Mouse (Mus musculus) liver, embryonic 14.5 days (tissue): ENCODE results near the gene Sox2. TPM values are rescaled to one million over a fixed set of nuclear protein-coding genes. Genes with fewer than 3 reads are reported as not detected.

Experiments
- ATAC-seq: fragments of 200-750 bp; cut with Nextera tagmentation; 2 replicates; pipeline ENCODE4 v1.8.0; 2017; ENCODE audit warnings: moderate number of reproducible peaks, mild to moderate bottlenecking, moderate library complexity; ENCODE audit not compliant: insufficient read depth
- DNase-seq, 3 experiments: peaks; one replicate each; pipeline ENCODE4 v3.0.0-alpha.2; 2012 to 2013; ENCODE audit warnings: low read depth in 3 of 3, low spot score in 3 of 3
- H3K27ac ChIP-seq: fragments of 300-500 bp; sonication (generic); 2 replicates; pipeline ENCODE4 v1.5.1; 2014; ENCODE audit warnings: moderate library complexity, mild to moderate bottlenecking, control low read depth, inconsistent platforms
- H3K27me3 ChIP-seq: fragments of 300-500 bp; sonication (generic); 2 replicates; pipeline ENCODE4 v1.6.1; 2014; ENCODE audit warnings: mild to moderate bottlenecking, low read length, moderate library complexity; ENCODE audit not compliant: control insufficient read depth, insufficient read depth
- H3K36me3 ChIP-seq: fragments of 300-500 bp; sonication (generic); replicated peaks from 2 replicates; pipeline ENCODE4 v1.6.1; 2014; ENCODE audit warnings: low read depth; ENCODE audit not compliant: control insufficient read depth, insufficient read depth
- H3K4me1 ChIP-seq, 2 experiments: fragments of 200-500 bp in 1 of 2; fragments of 300-500 bp in 1 of 2; sonication (generic) in 1 of 2; replicated peaks; 2 replicates each; pipeline ENCODE4 v1.6.1; 2012 to 2014; ENCODE audit warnings: antibody characterized with exemption in 1 of 2, inconsistent platforms in 1 of 2, low read length in 1 of 2; ENCODE audit not compliant: control insufficient read depth in 2 of 2, insufficient read depth in 2 of 2
- H3K4me2 ChIP-seq: fragments of 300-500 bp; sonication (generic); 2 replicates; pipeline ENCODE4 v1.6.1; 2014; ENCODE audit warnings: low read depth, mild to moderate bottlenecking, control low read depth, moderate library complexity
- H3K4me3 ChIP-seq, 2 experiments: fragments of 200-500 bp in 1 of 2; fragments of 300-500 bp in 1 of 2; sonication (generic) in 1 of 2; 2 replicates each; pipeline ENCODE4 v1.5.1; 2012 to 2014; ENCODE audit warnings: low read depth in 2 of 2, low read length in 2 of 2, mild to moderate bottlenecking in 2 of 2, control low read depth in 1 of 2, inconsistent platforms in 1 of 2, moderate library complexity in 1 of 2; ENCODE audit not compliant: insufficient read depth in 1 of 2
- H3K9ac ChIP-seq: fragments of 300-500 bp; sonication (generic); replicated peaks from 2 replicates; pipeline ENCODE4 v1.6.1; 2014; ENCODE audit warnings: mild to moderate bottlenecking, control low read depth, moderate library complexity
- H3K9me3 ChIP-seq: fragments of 300-500 bp; sonication (generic); 2 replicates; pipeline ENCODE4 v1.6.1; 2016; ENCODE audit warnings: low read length, mixed read lengths; ENCODE audit not compliant: control insufficient read depth
- CTCF ChIP-seq: IDR thresholded peaks from 2 replicates; pipeline ENCODE4 v1.5.1; 2016; ENCODE audit warnings: antibody characterized with exemption, low read depth, control low read depth
- EP300 ChIP-seq: IDR thresholded peaks from 2 replicates; pipeline ENCODE4 v1.6.1; 2016; ENCODE audit warnings: antibody characterized with exemption, low read depth
- WGBS: fragments of 180-500 bp; shearing (Covaris S2); extraction: QIAGEN DNeasy Blood & Tissue Kit; methylation state at CpG from one replicate; pipeline ENCODE4 v1.1.7; 2014; ENCODE audit not compliant: insufficient replicate concordance; 5-methylcytosine and 5-hydroxymethylcytosine counted together
- microRNA counts: library from miRNA; unstranded; fragments of <30 nt; microRNA quantifications from one replicate; lab custom pipeline; 2016
- microRNA-seq: library from miRNA; unstranded; fragments of <30 nt; microRNA quantifications from one replicate; pipeline ENCODE4, GENCODE M21; 2016
- polyA plus RNA-seq, 2 experiments: library from polyadenylated mRNA; depleted of rRNA in 1 of 2; stranded (reverse) in 1 of 2; unstranded in 1 of 2; fragments of >200 nt; fragmentation: Nextera tagmentation in 1 of 2; extraction: Ambion mirVana in 1 of 2; gene quantifications; 2 replicates each; pipeline versions ENCODE4 v1.2.1 to v1.2.3; 2012 to 2014

Gene Sox2
- polyA plus RNA-seq, 2 experiments, result 0.06 TPM; not detected in 1

GRCm38 (mm10) chr3:34688072-34688471 is 37.9 kb downstream of the Sox2 start:
- no peaks in the 10 kb centered on the region for H3K4me1 ChIP-seq
- 60% methylated on average over 6 of the region's 6 CpGs for WGBS
- no peaks in the 10 kb centered on the region for H3K9me3 ChIP-seq
- no peak overlapping the region for H3K9ac ChIP-seq
- TF ChIP-seq CTCF (no peak), EP300 (no peak)
- ATAC-seq (no peak), DNase-seq (no peak)
- no peaks in the 10 kb centered on the region for H3K36me3 ChIP-seq
- H3K4me2 ChIP-seq, result no peak overlapping the region
- no peaks in the 10 kb centered on the region for H3K27me3 ChIP-seq
- no peak overlapping the region for H3K27ac ChIP-seq
- no peak overlapping the region for H3K4me3 ChIP-seq

- no peaks in the 10 kb centered on the region for H3K27me3 ChIP-seq
- H3K4me1 ChIP-seq, result no peaks in the 10 kb centered on the region
- no peak overlapping the region for H3K4me3 ChIP-seq
- H3K9ac ChIP-seq, result no peak overlapping the region
- TF ChIP-seq EP300, result no peak
- no peak for TF ChIP-seq CTCF
- no peak overlapping the region for H3K4me2 ChIP-seq
- DNase-seq (no peak), ATAC-seq (no peak)
- H3K27ac ChIP-seq, result no peak overlapping the region
- H3K36me3 ChIP-seq, result no peaks in the 10 kb centered on the region
- WGBS, result 14% methylated on average over 20 of the region's 20 CpGs
- no peaks in the 10 kb centered on the region for H3K9me3 ChIP-seq
Observed at GRCm38 (mm10) chr3:34691703-34692393, 41.6 kb downstream of the Sox2 start.

- no peak overlapping the region for H3K4me3 ChIP-seq
Observed at GRCm38 (mm10) chr3:34692394-34692745, 42.2 kb downstream of the Sox2 start.

More at GRCm38 (mm10) chr3:34692394-34692745, 42.2 kb downstream of the Sox2 start:
- DNase-seq (no peak), ATAC-seq (no peak)
- no peaks in the 10 kb centered on the region for H3K36me3 ChIP-seq
- TF ChIP-seq EP300, result no peak
- H3K27ac ChIP-seq, result no peak overlapping the region
- no peaks in the 10 kb centered on the region for H3K27me3 ChIP-seq
- H3K9ac ChIP-seq, result no peak overlapping the region
- H3K9me3 ChIP-seq, result no peaks in the 10 kb centered on the region
- no peak overlapping the region for H3K4me2 ChIP-seq
- 17% methylated on average over 15 of the region's 15 CpGs for WGBS
- no peaks in the 10 kb centered on the region for H3K4me1 ChIP-seq

MicroRNA genes within 50 kb of the gene (microRNA counts, 519-probe panel; counts per million panel counts)
- microRNA mmu-miR-1897-3p (lab: Ali Mortazavi, UCI), result 69.9 counts per million

Small RNAs within 50 kb of the gene (microRNA-seq; reads per million reads assigned to microRNA genes)
- gene Mir1897, result not detected
